Mouse (Mus musculus): ENCODE results near the gene Klf16. TPM values are rescaled to one million over a fixed set of nuclear protein-coding genes. Genes with fewer than 3 reads are reported as not detected.

The Klf16 gene
- polyA plus RNA-seq, 1 experiment from 2014 or later = 10.2 TPM

- Histone ChIP-seq H3K9ac (no peak overlapping the region), H3K9me3 (no peaks in the 10 kb centered on the region), H3K4me3 (no peak overlapping the region), H3K27ac (no peak overlapping the region), H3K4me2 (no peak overlapping the region), H3K36me3 (peaks cover 32% of the 10 kb centered on the region), H3K4me1 (peaks cover 20% of the 10 kb centered on the region), H3K27me3 (no peaks in the 10 kb centered on the region)
- WGBS = 82% methylated on average over 5 of the region's 5 CpGs
- no peak for ATAC-seq (ENCODE audit: borderline replicate concordance, extremely low read depth, low FRiP score, low TSS enrichment)
Observed at GRCm38 (mm10) chr10:80583047-80583446, 5.9 kb upstream of the Klf16 start.

- Histone ChIP-seq H3K4me1 (peaks cover 36% of the 10 kb centered on the region), H3K36me3 (peaks cover 19% of the 10 kb centered on the region), H3K27me3 (no peaks in the 10 kb centered on the region), H3K4me3 (peak overlapping the region; percentile 88), H3K9ac (peak overlapping the region; percentile 13; the same call in 1 of the 2 replicates), H3K9me3 (no peaks in the 10 kb centered on the region), H3K4me2 (peak overlapping the region; percentile 97), H3K27ac (peak overlapping the region; percentile 93)
- 12% methylated on average over 8 of the region's 8 CpGs for whole genome bisulfite sequencing
- no peak for ATAC-seq (ENCODE audit: borderline replicate concordance, extremely low read depth, low FRiP score, low TSS enrichment)
Observed at GRCm38 (mm10) chr10:80578911-80579310, 1.8 kb upstream of the Klf16 start.

GRCm38 (mm10) chr10:80578131-80578750 is 1.1 kb upstream of the Klf16 start:
- ATAC-seq (ENCODE audit: borderline replicate concordance, extremely low read depth, low FRiP score, low TSS enrichment) = peak; percentile 36
- no peaks in the 10 kb centered on the region for H3K27me3 ChIP-seq
- H3K4me1 ChIP-seq = peaks cover 41% of the 10 kb centered on the region
- peak overlapping the region; percentile 97 for H3K4me2 ChIP-seq
- peak overlapping the region; percentile 38 for H3K9ac ChIP-seq
- peak overlapping the region; percentile 88 for H3K4me3 ChIP-seq
- peaks cover 12% of the 10 kb centered on the region for H3K36me3 ChIP-seq
- H3K9me3 ChIP-seq = no peaks in the 10 kb centered on the region
- WGBS = under 1% methylated on average over 29 of the region's 29 CpGs
- peak overlapping the region; percentile 93 for H3K27ac ChIP-seq

GRCm38 (mm10) chr10:80576351-80577194 is 548 bp downstream of the Klf16 start:
- peak overlapping the region; percentile 88 for H3K4me3 ChIP-seq
- H3K4me2 ChIP-seq = peak overlapping the region; percentile 97
- WGBS = under 1% methylated on average over 84 of the region's 96 CpGs
- H3K36me3 ChIP-seq = no peaks in the 10 kb centered on the region
- no peaks in the 10 kb centered on the region for H3K27me3 ChIP-seq
- no peaks in the 10 kb centered on the region for H3K9me3 ChIP-seq
- ATAC-seq (ENCODE audit: borderline replicate concordance, extremely low read depth, low FRiP score, low TSS enrichment) = peak; percentile 2
- H3K27ac ChIP-seq = peak overlapping the region; percentile 93
- H3K4me1 ChIP-seq = peaks cover 57% of the 10 kb centered on the region
- peak overlapping the region; percentile 75 for H3K9ac ChIP-seq

GRCm38 (mm10) chr10:80575925-80576324 is 1.2 kb downstream of the Klf16 start:
- H3K4me2 ChIP-seq = peak overlapping the region; percentile 97
- peak overlapping the region; percentile 75 for H3K9ac ChIP-seq
- peaks cover 63% of the 10 kb centered on the region for H3K4me1 ChIP-seq
- H3K27ac ChIP-seq = peak overlapping the region; percentile 93; the same call in 1 of the 2 replicates
- no peaks in the 10 kb centered on the region for H3K9me3 ChIP-seq
- whole genome bisulfite sequencing = 8% methylated on average over 17 of the region's 17 CpGs
- H3K27me3 ChIP-seq = no peaks in the 10 kb centered on the region
- H3K36me3 ChIP-seq = no peaks in the 10 kb centered on the region
- H3K4me3 ChIP-seq = peak overlapping the region; percentile 88
- ATAC-seq (ENCODE audit: borderline replicate concordance, extremely low read depth, low FRiP score, low TSS enrichment) = no peak

GRCm38 (mm10) chr10:80574896-80575295 is 2.2 kb downstream of the Klf16 start:
- WGBS = 73% methylated on average over 3 of the region's 3 CpGs
- no peak for ATAC-seq (ENCODE audit: borderline replicate concordance, extremely low read depth, low FRiP score, low TSS enrichment)
- H3K4me1 ChIP-seq = peaks cover 71% of the 10 kb centered on the region
- H3K9ac ChIP-seq = peak overlapping the region; percentile 75; the same call in 1 of the 2 replicates
- no peaks in the 10 kb centered on the region for H3K36me3 ChIP-seq
- H3K9me3 ChIP-seq = no peaks in the 10 kb centered on the region
- no peak overlapping the region for H3K4me3 ChIP-seq
- H3K27ac ChIP-seq = no peak overlapping the region
- H3K4me2 ChIP-seq = peak overlapping the region; percentile 97
- H3K27me3 ChIP-seq = no peaks in the 10 kb centered on the region

- no peak overlapping the region for H3K4me2 ChIP-seq
- H3K36me3 ChIP-seq = no peaks in the 10 kb centered on the region
- no peaks in the 10 kb centered on the region for H3K9me3 ChIP-seq
- no peak for ATAC-seq (ENCODE audit: borderline replicate concordance, extremely low read depth, low FRiP score, low TSS enrichment)
- no peaks in the 10 kb centered on the region for H3K27me3 ChIP-seq
- 48% methylated on average over 9 of the region's 9 CpGs for WGBS
- no peak overlapping the region for H3K4me3 ChIP-seq
- H3K27ac ChIP-seq = no peak overlapping the region
- no peak overlapping the region for H3K9ac ChIP-seq
- H3K4me1 ChIP-seq = peaks cover 73% of the 10 kb centered on the region
Observed at GRCm38 (mm10) chr10:80573944-80574343, 3.2 kb downstream of the Klf16 start.

- H3K27ac ChIP-seq = no peak overlapping the region
- no peak overlapping the region for H3K9ac ChIP-seq
- no peak overlapping the region for H3K4me2 ChIP-seq
- 0 out of 2 replicates have a peak, but pooled peaks cover 8% of the 10 kb centered on the region for H3K36me3 ChIP-seq
- H3K27me3 ChIP-seq = no peaks in the 10 kb centered on the region
- 87% methylated on average over 2 of the region's 2 CpGs for WGBS
- peaks cover 63% of the 10 kb centered on the region for H3K4me1 ChIP-seq
- H3K9me3 ChIP-seq = no peaks in the 10 kb centered on the region
- no peak overlapping the region for H3K4me3 ChIP-seq
- no peak for ATAC-seq (ENCODE audit: borderline replicate concordance, extremely low read depth, low FRiP score, low TSS enrichment)
Observed at GRCm38 (mm10) chr10:80572477-80572876, 4.6 kb downstream of the Klf16 start.

GRCm38 (mm10) chr10:80570871-80571836 is 6.0 kb downstream of the Klf16 start:
- Histone ChIP-seq H3K4me3 (peak overlapping the region; percentile 10; the same call in 1 of the 2 replicates), H3K4me2 (peak overlapping the region; percentile 44), H3K27ac (peak overlapping the region; percentile 41), H3K36me3 (peaks cover 11% of the 10 kb centered on the region; the same call in 1 of the 2 replicates), H3K4me1 (peaks cover 66% of the 10 kb centered on the region), H3K27me3 (no peaks in the 10 kb centered on the region), H3K9me3 (no peaks in the 10 kb centered on the region), H3K9ac (peak overlapping the region; percentile 31)
- ATAC-seq (ENCODE audit: borderline replicate concordance, extremely low read depth, low FRiP score, low TSS enrichment) = peak; percentile 20; the same call in 1 of the 2 replicates
- WGBS = 25% methylated on average over 30 of the region's 30 CpGs

- no peaks in the 10 kb centered on the region for H3K9me3 ChIP-seq
- WGBS = 89% methylated on average over 10 of the region's 10 CpGs
- H3K4me1 ChIP-seq = peaks cover 59% of the 10 kb centered on the region
- 0 out of 2 replicates have a peak overlapping the region, but pooled peaks have one; percentile 31 for H3K9ac ChIP-seq
- 0 out of 2 replicates have a peak overlapping the region, but pooled peaks have one; percentile 35 for H3K4me2 ChIP-seq
- no peak for ATAC-seq (ENCODE audit: borderline replicate concordance, extremely low read depth, low FRiP score, low TSS enrichment)
- H3K36me3 ChIP-seq = peaks cover 15% of the 10 kb centered on the region; the same call in 1 of the 2 replicates
- H3K27ac ChIP-seq = 0 out of 2 replicates have a peak overlapping the region, but pooled peaks have one; percentile 41
- H3K4me3 ChIP-seq = 0 out of 2 replicates have a peak overlapping the region, but pooled peaks have one; percentile 10
- no peaks in the 10 kb centered on the region for H3K27me3 ChIP-seq
Observed at GRCm38 (mm10) chr10:80570419-80570818, 6.7 kb downstream of the Klf16 start.

GRCm38 (mm10) chr10:80569664-80570066 is 7.5 kb downstream of the Klf16 start:
- peak overlapping the region; percentile 35; the same call in 1 of the 2 replicates for H3K4me2 ChIP-seq
- H3K27me3 ChIP-seq = no peaks in the 10 kb centered on the region
- H3K4me1 ChIP-seq = peaks cover 52% of the 10 kb centered on the region
- H3K36me3 ChIP-seq = peaks cover 15% of the 10 kb centered on the region; the same call in 1 of the 2 replicates
- no peak overlapping the region for H3K9ac ChIP-seq
- ATAC-seq (ENCODE audit: borderline replicate concordance, extremely low read depth, low FRiP score, low TSS enrichment) = peak; percentile 34; the same call in 1 of the 2 replicates
- no peak overlapping the region for H3K4me3 ChIP-seq
- no peak overlapping the region for H3K27ac ChIP-seq
- no peaks in the 10 kb centered on the region for H3K9me3 ChIP-seq
- WGBS = 31% methylated on average over 10 of the region's 10 CpGs
